Mouse (Mus musculus) heart, embryonic 16.5 days (tissue): ENCODE measurements around the gene Kif2c. TPM values are rescaled to one million over a fixed set of nuclear protein-coding genes. Genes with fewer than 3 reads are reported as not detected.

ENCODE experiments used
- ATAC-seq: fragments of 200-750 bp; cut with Nextera tagmentation; replicated peaks from 2 replicates; pipeline ENCODE4 v1.8.0; 2017; ENCODE audit warnings: moderate number of reproducible peaks; ENCODE audit not compliant: insufficient read depth, low FRiP score; ENCODE audit errors: extremely low read depth
- H3K27ac ChIP-seq: fragments of 300-500 bp; sonication (generic); 2 replicates; pipeline ENCODE4 v1.5.1; 2014; ENCODE audit warnings: mild to moderate bottlenecking, low read length, control low read depth, moderate library complexity
- H3K27me3 ChIP-seq: fragments of 300-500 bp; sonication (generic); 2 replicates; pipeline ENCODE4 v1.6.1; 2014; ENCODE audit warnings: low read length, mixed read lengths; ENCODE audit not compliant: control insufficient read depth, insufficient read depth
- H3K36me3 ChIP-seq: fragments of 300-500 bp; sonication (generic); 2 replicates; pipeline ENCODE4 v1.6.1; 2014; ENCODE audit not compliant: control insufficient read depth, insufficient read depth
- H3K4me1 ChIP-seq: fragments of 300-500 bp; sonication (generic); 2 replicates; pipeline ENCODE4 v1.6.1; 2014; ENCODE audit warnings: low read length, mixed read lengths; ENCODE audit not compliant: control insufficient read depth, insufficient read depth
- H3K4me2 ChIP-seq: fragments of 300-500 bp; sonication (generic); 2 replicates; pipeline ENCODE4 v1.6.1; 2014; ENCODE audit warnings: low read depth, mild to moderate bottlenecking, control low read depth, low read length
- H3K4me3 ChIP-seq: fragments of 300-500 bp; sonication (generic); 2 replicates; pipeline ENCODE4 v1.5.1; 2014; ENCODE audit warnings: mild to moderate bottlenecking, control low read depth, low read length
- H3K9ac ChIP-seq: fragments of 300-500 bp; sonication (generic); 2 replicates; pipeline ENCODE4 v1.6.1; 2014; ENCODE audit warnings: low read length, control low read depth
- H3K9me3 ChIP-seq: fragments of 300-500 bp; sonication (generic); replicated peaks from 2 replicates; pipeline ENCODE4 v1.6.1; 2016; ENCODE audit warnings: low read length; ENCODE audit not compliant: control insufficient read depth
- WGBS: fragments of 180-500 bp; shearing (Covaris S2); extraction: QIAGEN DNeasy Blood & Tissue Kit; methylation state at CpG from one replicate; pipeline ENCODE4 v1.1.7; 2014; 5-methylcytosine and 5-hydroxymethylcytosine counted together
- microRNA-seq: library from miRNA; unstranded; fragments of <30 nt; microRNA quantifications from one replicate; pipeline ENCODE4, GENCODE M21; 2017
- polyA plus RNA-seq: library from polyadenylated mRNA; unstranded; fragments of >200 nt; fragmentation: Nextera tagmentation; extraction: Ambion mirVana; gene quantifications from 2 replicates; pipeline ENCODE4 v1.2.1, GENCODE M21; 2015

Gene Kif2c
- polyA plus RNA-seq, 1 experiment from 2014 or later = 36.5 TPM

GRCm38 (mm10) chr4:117117931-117118330 is 64.5 kb downstream of the Kif2c start:
- H3K27ac ChIP-seq = no peak overlapping the region
- H3K27me3 ChIP-seq = no peaks in the 10 kb centered on the region
- no peak overlapping the region for H3K4me2 ChIP-seq
- H3K4me3 ChIP-seq = no peak overlapping the region
- WGBS = 90% methylated on average over 7 of the region's 7 CpGs
- H3K9me3 ChIP-seq = no peaks in the 10 kb centered on the region
- no peaks in the 10 kb centered on the region for H3K36me3 ChIP-seq
- H3K9ac ChIP-seq = no peak overlapping the region
- ATAC-seq = no peak
- H3K4me1 ChIP-seq = peaks cover 8% of the 10 kb centered on the region

GRCm38 (mm10) chr4:117115592-117115991 is 66.8 kb downstream of the Kif2c start:
- no peak overlapping the region for H3K4me2 ChIP-seq
- H3K9me3 ChIP-seq = no peaks in the 10 kb centered on the region
- no peaks in the 10 kb centered on the region for H3K27me3 ChIP-seq
- no peak overlapping the region for H3K27ac ChIP-seq
- H3K4me3 ChIP-seq = no peak overlapping the region
- no peaks in the 10 kb centered on the region for H3K36me3 ChIP-seq
- peaks cover 6% of the 10 kb centered on the region for H3K4me1 ChIP-seq
- 78% methylated on average over 5 of the region's 5 CpGs for WGBS
- ATAC-seq = no peak
- no peak overlapping the region for H3K9ac ChIP-seq

- no peaks in the 10 kb centered on the region for H3K27me3 ChIP-seq
- H3K4me3 ChIP-seq = no peak overlapping the region
- H3K4me2 ChIP-seq = no peak overlapping the region
- 96% methylated on average over 1 of the region's 1 CpGs for WGBS
- H3K9ac ChIP-seq = no peak overlapping the region
- no peak for ATAC-seq
- H3K9me3 ChIP-seq = no peaks in the 10 kb centered on the region
- no peak overlapping the region for H3K27ac ChIP-seq
- no peaks in the 10 kb centered on the region for H3K4me1 ChIP-seq
- no peaks in the 10 kb centered on the region for H3K36me3 ChIP-seq
These were observed 69.2 kb downstream of the Kif2c start for GRCm38 (mm10) chr4:117113237-117113636.

GRCm38 (mm10) chr4:117110985-117111384 is 71.5 kb downstream of the Kif2c start:
- H3K9ac ChIP-seq = no peak overlapping the region
- no peak overlapping the region for H3K4me2 ChIP-seq
- H3K4me3 ChIP-seq = no peak overlapping the region
- no peaks in the 10 kb centered on the region for H3K27me3 ChIP-seq
- H3K4me1 ChIP-seq = no peaks in the 10 kb centered on the region
- 83% methylated on average over 11 of the region's 11 CpGs for WGBS
- no peak overlapping the region for H3K27ac ChIP-seq
- H3K36me3 ChIP-seq = no peaks in the 10 kb centered on the region
- H3K9me3 ChIP-seq = no peaks in the 10 kb centered on the region
- ATAC-seq = no peak

- no peak for ATAC-seq
- Histone ChIP-seq H3K4me1 (no peaks in the 10 kb centered on the region), H3K9ac (no peak overlapping the region), H3K4me2 (no peak overlapping the region), H3K36me3 (no peaks in the 10 kb centered on the region), H3K27me3 (no peaks in the 10 kb centered on the region), H3K9me3 (no peaks in the 10 kb centered on the region), H3K4me3 (no peak overlapping the region), H3K27ac (no peak overlapping the region)
- WGBS = 82% methylated on average over 13 of the region's 13 CpGs
These were observed 72.2 kb downstream of the Kif2c start for GRCm38 (mm10) chr4:117110249-117110648.

Small RNA genes within 50 kb of the gene (microRNA-seq; reads per million reads assigned to microRNA genes)
- gene Gm22398 = not detected

Other genes with a start within 250 kb of the Kif2c start
- 97.1 and 101 TPM in 2 replicates for gene Urod, start 188.2 kb downstream of the Kif2c start, polyA plus RNA-seq
- 6.6 and 7.0 TPM in 2 replicates for gene Hectd3, start 187.3 kb downstream of the Kif2c start, polyA plus RNA-seq
- 23.6 and 23.8 TPM in 2 replicates for gene Eif2b3, start 163.2 kb downstream of the Kif2c start, polyA plus RNA-seq
- gene Ptch2, start 86.6 kb downstream of the Kif2c start, polyA plus RNA-seq = 2.0 and 2.1 TPM in 2 replicates
- 3.0 and 4.6 TPM in 2 replicates for gene Btbd19, start 56.9 kb downstream of the Kif2c start, polyA plus RNA-seq
- gene Tctex1d4, start 55.8 kb downstream of the Kif2c start, polyA plus RNA-seq = 0.61 and 0.84 TPM in 2 replicates
- gene Plk3, start 48.7 kb downstream of the Kif2c start, polyA plus RNA-seq = 1.9 and 2.2 TPM in 2 replicates
- 420 and 513 TPM in 2 replicates for gene Rps8, start 26.4 kb downstream of the Kif2c start, polyA plus RNA-seq
- 36.8 and 39.9 TPM in 2 replicates for gene Tmem53, start 69.3 kb upstream of the Kif2c start, polyA plus RNA-seq
- gene Armh1, start 69.5 kb upstream of the Kif2c start, polyA plus RNA-seq = 0.85 and 0.95 TPM in 2 replicates